Mouse (Mus musculus) bone marrow, adult 2 months (tissue): Measurements from ENCODE around the gene 3110009E18Rik. TPM values are rescaled to one million over a fixed set of nuclear protein-coding genes. Genes with fewer than 3 reads are reported as not detected.

Source experiments
- H3K27ac ChIP-seq: fragments of 200-500 bp; 2 replicates; pipeline ENCODE4 v1.5.1; 2012; ENCODE audit warnings: low read depth, mild to moderate bottlenecking, control low read depth, inconsistent platforms, low read length; ENCODE audit not compliant: control insufficient read depth, poor library complexity, insufficient read depth
- H3K4me1 ChIP-seq: fragments of 200-500 bp; 2 replicates; pipeline ENCODE4 v1.6.1; 2011; ENCODE audit warnings: low read length; ENCODE audit not compliant: control insufficient read depth, insufficient read depth
- H3K4me3 ChIP-seq: fragments of 200-500 bp; replicated peaks from 2 replicates; pipeline ENCODE3; 2011; ENCODE audit warnings: mild to moderate bottlenecking, low read depth, low read length, control low read depth; ENCODE audit not compliant: control insufficient read depth
- CTCF ChIP-seq: fragments of 200-500 bp; IDR thresholded peaks from 2 replicates; pipeline ENCODE4 v1.5.1; 2011; ENCODE audit warnings: low read length, control low read depth; ENCODE audit not compliant: control insufficient read depth, insufficient read depth
- POLR2A ChIP-seq: fragments of 200-500 bp; IDR thresholded peaks from 2 replicates; pipeline ENCODE4 v1.6.1; 2011; ENCODE audit warnings: low read depth, mild to moderate bottlenecking, control low read depth, low read length, borderline replicate concordance; ENCODE audit not compliant: control insufficient read depth
- WGBS: fragments of 180-500 bp; shearing (Covaris S2); methylation state at CpG from one replicate; pipeline ENCODE4 v1.1.7; 2018; 5-methylcytosine and 5-hydroxymethylcytosine counted together
- polyA plus RNA-seq: library from polyadenylated mRNA; stranded (reverse); fragments of >200 nt; gene quantifications from 2 replicates; pipeline ENCODE4 v1.2.4, GENCODE M21; 2011; ENCODE audit warnings: low replicate concordance; ENCODE audit not compliant: missing spikeins, insufficient read depth, insufficient read length

Gene 3110009E18Rik
- polyA plus RNA-seq, 1 experiment = 5.6 TPM

GRCm38 (mm10) chr1:120142551-120142950, 21.6 kb downstream of the 3110009E18Rik start:
- Histone ChIP-seq H3K4me1 (no peaks in the 10 kb centered on the region), H3K27ac (no peak overlapping the region), H3K4me3 (no peak overlapping the region)
- WGBS = 71% methylated on average over 5 of the region's 5 CpGs
- TF ChIP-seq CTCF = no peak
- no peak for TF ChIP-seq POLR2A

- Histone ChIP-seq H3K4me3 (no peak overlapping the region), H3K4me1 (no peaks in the 10 kb centered on the region), H3K27ac (no peak overlapping the region)
- 82% methylated on average over 8 of the region's 8 CpGs for WGBS
- TF ChIP-seq POLR2A (no peak), CTCF (no peak)
Observed at GRCm38 (mm10) chr1:120145527-120146216, 24.7 kb downstream of the 3110009E18Rik start.

- Histone ChIP-seq H3K4me1 (no peaks in the 10 kb centered on the region), H3K4me3 (no peak overlapping the region), H3K27ac (no peak overlapping the region)
- no peak for TF ChIP-seq CTCF
- no peak for TF ChIP-seq POLR2A
Observed at GRCm38 (mm10) chr1:120146994-120147393, 26.0 kb downstream of the 3110009E18Rik start.

- peak; percentile 46; the same call in 1 of the 2 replicates for TF ChIP-seq CTCF
- no peak for TF ChIP-seq POLR2A
Observed at GRCm38 (mm10) chr1:120154232-120154631, 33.2 kb downstream of the 3110009E18Rik start.

GRCm38 (mm10) chr1:120155325-120155724, 34.3 kb downstream of the 3110009E18Rik start:
- no peak overlapping the region for H3K27ac ChIP-seq
- H3K4me1 ChIP-seq = no peaks in the 10 kb centered on the region
- peak; percentile 72 for TF ChIP-seq CTCF
- TF ChIP-seq POLR2A = no peak
- WGBS = 15% methylated on average over 1 of the region's 1 CpGs
- no peak overlapping the region for H3K4me3 ChIP-seq

More at GRCm38 (mm10) chr1:120154232-120154631, 33.2 kb downstream of the 3110009E18Rik start:
- H3K27ac ChIP-seq = no peak overlapping the region
- H3K4me1 ChIP-seq = no peaks in the 10 kb centered on the region
- no peak overlapping the region for H3K4me3 ChIP-seq

- Histone ChIP-seq H3K27ac (no peak overlapping the region), H3K4me3 (no peak overlapping the region), H3K4me1 (no peaks in the 10 kb centered on the region; the same call in 1 of the 2 replicates)
- WGBS = 86% methylated on average over 9 of the region's 9 CpGs
- TF ChIP-seq POLR2A = no peak
- TF ChIP-seq CTCF = no peak
Observed at GRCm38 (mm10) chr1:120158474-120159127, 37.6 kb downstream of the 3110009E18Rik start.

- WGBS = 85% methylated on average over 5 of the region's 5 CpGs
- no peak for TF ChIP-seq POLR2A
- TF ChIP-seq CTCF = no peak
- no peak overlapping the region for H3K4me3 ChIP-seq
- no peak overlapping the region for H3K27ac ChIP-seq
- no peaks in the 10 kb centered on the region; the same call in 1 of the 2 replicates for H3K4me1 ChIP-seq
Observed at GRCm38 (mm10) chr1:120161502-120161901, 40.5 kb downstream of the 3110009E18Rik start.

GRCm38 (mm10) chr1:120162616-120163015, 41.6 kb downstream of the 3110009E18Rik start:
- 19% methylated on average over 1 of the region's 1 CpGs for WGBS
- no peaks in the 10 kb centered on the region; the same call in 1 of the 2 replicates for H3K4me1 ChIP-seq
- H3K4me3 ChIP-seq = no peak overlapping the region
- TF ChIP-seq CTCF = no peak
- no peak for TF ChIP-seq POLR2A
- peak overlapping the region; percentile 12; the same call in 1 of the 2 replicates for H3K27ac ChIP-seq
